ENCODE assay signal across 12 mouse cellular contexts in the genomic region with DNA sequence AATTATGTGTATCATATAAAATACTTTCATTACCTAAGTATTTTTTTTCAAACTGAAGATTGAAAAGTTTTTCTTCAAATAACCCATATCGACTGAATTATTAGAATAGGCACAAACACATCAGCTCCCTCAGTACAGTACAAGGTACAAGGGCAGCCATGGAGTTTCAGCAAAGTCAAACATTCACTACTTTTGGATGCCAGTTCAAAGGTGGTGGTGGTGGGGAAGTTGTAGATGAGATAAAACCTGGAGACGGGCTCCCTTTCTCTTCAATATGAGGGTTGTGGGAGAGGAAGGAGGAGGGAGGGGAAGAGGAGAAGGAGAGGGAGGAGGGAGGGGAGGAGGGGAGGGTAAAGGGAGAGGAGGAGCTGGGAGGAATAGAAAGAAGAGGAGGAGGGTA.
DNase-seq lines count a peak whose midpoint lies in the region; ATAC-seq lines count a peak whose summit lies in the region.
"Had no signal": no experiment of that assay in that cellular context is flagged by ENCODE, and none has a peak within 500 bp of the region (broad histone marks: within the 10 kb centered on the region; RNA-seq: fewer than 3 reads in every experiment).

No protein-coding gene starts in this region.

- H3K4me3 ChIP-seq in embryonic facial prominence, embryonic 13.5 days, result no peak overlapping the region
- no peak overlapping the region for H3K4me3 ChIP-seq in embryonic facial prominence, embryonic 10.5 days
- no peak overlapping the region for H3K4me3 ChIP-seq in neural tube, embryonic 12.5 days
- H3K4me3 ChIP-seq: midbrain, embryonic 15.5 days had no signal

- 63% methylated on average over 2 of the region's 2 CpGs for WGBS in embryonic facial prominence, embryonic 13.5 days
- 61% methylated on average over 2 of the region's 2 CpGs for WGBS in embryonic facial prominence, embryonic 10.5 days
- 51% methylated on average over 2 of the region's 2 CpGs for WGBS in neural tube, embryonic 12.5 days

- no peak for ATAC-seq in embryonic facial prominence, embryonic 13.5 days (ENCODE audit: insufficient number of reproducible peaks, insufficient read depth, low FRiP score, low TSS enrichment, low read depth)
- no peak for ATAC-seq in neural tube, embryonic 12.5 days (ENCODE audit: low FRiP score, low read depth)
- ATAC-seq: forebrain, embryonic 14.5 days; midbrain, embryonic 15.5 days had no signal

- 0 out of 2 replicates have a peak overlapping the region, but pooled peaks have one; percentile 36 for H3K27ac ChIP-seq in embryonic facial prominence, embryonic 13.5 days
- no peak overlapping the region for H3K27ac ChIP-seq in embryonic facial prominence, embryonic 10.5 days (replicated peaks)
- H3K27ac ChIP-seq in neural tube, embryonic 12.5 days, result no peak overlapping the region
- H3K27ac ChIP-seq: macrophage; midbrain, embryonic 15.5 days had no signal

- H3K9me3 ChIP-seq in embryonic facial prominence, embryonic 13.5 days, result peaks cover 4% of the 10 kb centered on the region; the same call in 1 of the 2 replicates
- peaks cover 3% of the 10 kb centered on the region; the same call in 1 of the 2 replicates for H3K9me3 ChIP-seq in embryonic facial prominence, embryonic 10.5 days
- H3K9me3 ChIP-seq in neural tube, embryonic 12.5 days, result 0 out of 2 replicates have a peak, but pooled peaks cover 2% of the 10 kb centered on the region
- H3K9me3 ChIP-seq: midbrain, embryonic 15.5 days had no signal

- no peak overlapping the region for H3K4me2 ChIP-seq in embryonic facial prominence, embryonic 13.5 days
- H3K4me2 ChIP-seq in neural tube, embryonic 12.5 days (replicated peaks), result peak overlapping the region; percentile 4; the same call in 1 of the 2 replicates
- H3K4me2 ChIP-seq: midbrain, embryonic 15.5 days had no signal

- H3K9ac ChIP-seq in embryonic facial prominence, embryonic 13.5 days, result no peak overlapping the region
- H3K9ac ChIP-seq in neural tube, embryonic 12.5 days, result no peak overlapping the region
- H3K9ac ChIP-seq: midbrain, embryonic 15.5 days had no signal

- no peak for DNase-seq in embryonic facial prominence, embryonic 10.5 days (ENCODE audit: low spot score)
- DNase-seq in neural tube, embryonic 10.5 days (ENCODE audit: extremely low spot score, low spot score), result no peak
- peak; percentile 60 to 83 for DNase-seq in kidney, postnatal 36 days
- DNase-seq in left cerebral cortex, adult 11 months (ENCODE audit: low spot score), result no peak
- no peak for DNase-seq in urinary bladder, postnatal 25 days (ENCODE audit: low spot score)
- DNase-seq in cerebellum, adult 9-10 months, result no peak
- DNase-seq: cerebellum, adult 2 months had no signal

- peaks cover 22% of the 10 kb centered on the region for H3K36me3 ChIP-seq in embryonic facial prominence, embryonic 13.5 days
- peaks cover 15% of the 10 kb centered on the region for H3K36me3 ChIP-seq in embryonic facial prominence, embryonic 10.5 days (replicated peaks)
- 0 out of 2 replicates have a peak, but pooled peaks cover 3% of the 10 kb centered on the region for H3K36me3 ChIP-seq in neural tube, embryonic 12.5 days
- H3K36me3 ChIP-seq: midbrain, embryonic 15.5 days had no signal

- no peaks in the 10 kb centered on the region for H3K27me3 ChIP-seq in embryonic facial prominence, embryonic 13.5 days
- no peaks in the 10 kb centered on the region for H3K27me3 ChIP-seq in embryonic facial prominence, embryonic 10.5 days (replicated peaks; ENCODE audit: low read depth, poor library complexity, severe bottlenecking)
- H3K27me3 ChIP-seq in neural tube, embryonic 12.5 days (replicated peaks), result no peaks in the 10 kb centered on the region
- H3K27me3 ChIP-seq: midbrain, embryonic 15.5 days had no signal

- H3K4me1 ChIP-seq in embryonic facial prominence, embryonic 13.5 days, result peaks cover 34% of the 10 kb centered on the region
- H3K4me1 ChIP-seq in embryonic facial prominence, embryonic 10.5 days, result peaks cover 31% of the 10 kb centered on the region
- peaks cover 24% of the 10 kb centered on the region for H3K4me1 ChIP-seq in neural tube, embryonic 12.5 days

Comparison
In these comparisons a context has a peak if more than half of its experiments do, and no peak if none do; other contexts are left out.
1. DNase-seq: peak in kidney, postnatal 36 days (2 of 2); none in embryonic facial prominence, embryonic 10.5 days (single experiment), neural tube, embryonic 10.5 days (single experiment), left cerebral cortex, adult 11 months (single experiment), urinary bladder, postnatal 25 days (single experiment) and cerebellum, adult 9-10 months (single experiment).